In the genomic region with DNA sequence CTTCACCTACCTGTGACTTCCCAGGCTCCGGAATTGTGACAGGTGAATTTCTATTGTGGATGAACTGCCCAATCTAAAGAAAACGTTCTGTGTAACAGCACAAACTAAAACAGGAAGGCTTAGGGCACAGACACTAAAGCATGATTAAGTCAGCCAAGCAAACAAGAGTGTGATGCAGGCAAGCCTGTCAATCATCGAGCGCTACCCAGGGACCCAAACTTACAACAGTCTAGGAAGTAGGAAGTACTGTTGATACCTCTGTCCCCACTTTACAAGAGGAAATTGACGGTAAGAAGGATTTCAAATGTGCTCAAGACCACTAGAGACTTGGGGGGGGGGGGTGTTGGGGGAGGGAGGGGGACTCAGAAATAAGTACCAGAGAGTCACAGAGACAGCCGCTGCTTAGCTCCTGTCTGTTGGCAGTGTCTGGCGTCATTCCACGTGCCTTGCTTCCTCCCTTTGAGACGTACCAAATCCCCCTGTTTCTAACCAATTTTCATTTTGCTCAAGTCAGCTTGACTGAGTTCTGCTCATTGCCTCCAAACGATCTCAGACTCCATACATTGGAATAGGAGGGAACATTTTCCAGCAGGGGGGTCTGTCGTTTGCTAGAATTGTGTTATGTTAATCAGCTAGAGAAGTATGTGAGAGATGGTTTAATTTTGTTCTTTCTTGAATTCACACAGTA, we compare ENCODE assay signal across 18 mouse cellular contexts.
A peak's percentile ranks its signal among the peaks of the same experiment; 100 is the strongest.
DNase-seq lines count a peak whose midpoint lies in the region; ATAC-seq and TF ChIP-seq lines count a peak whose summit lies in the region.
"Had no signal": no experiment of that assay in that cellular context is flagged by ENCODE, and none has a peak within 500 bp of the region (broad histone marks: within the 10 kb centered on the region; RNA-seq: fewer than 3 reads in every experiment).

No protein-coding gene starts in this region.

- H3K27me3 ChIP-seq in embryonic facial prominence, embryonic 14.5 days (replicated peaks; ENCODE audit: control insufficient read depth, insufficient read depth, low read length), result no peaks in the 10 kb centered on the region
- no peaks in the 10 kb centered on the region for H3K27me3 ChIP-seq in embryonic facial prominence, embryonic 10.5 days (replicated peaks; ENCODE audit: low read depth, poor library complexity, severe bottlenecking)
- H3K27me3 ChIP-seq in hindbrain, embryonic 14.5 days (ENCODE audit: control insufficient read depth, insufficient read depth, low read length), result no peaks in the 10 kb centered on the region
- peaks cover 9% of the 10 kb centered on the region; the same call in 1 of the 2 replicates for H3K27me3 ChIP-seq in hindbrain, embryonic 10.5 days (ENCODE audit: insufficient read depth, poor library complexity, severe bottlenecking)
- H3K27me3 ChIP-seq in neural tube, embryonic 15.5 days (replicated peaks), result no peaks in the 10 kb centered on the region
- no peaks in the 10 kb centered on the region for H3K27me3 ChIP-seq in heart, adult 2 months (ENCODE audit: control insufficient read depth, insufficient read depth, low read length)
- H3K27me3 ChIP-seq: CH12.LX; neural tube, embryonic 12.5 days had no signal

- ATAC-seq in embryonic facial prominence, embryonic 14.5 days (ENCODE audit: low read depth), result no peak
- ATAC-seq in hindbrain, embryonic 14.5 days (ENCODE audit: low FRiP score), result peak; percentile 31; the same call in 1 of the 2 replicates
- peak; percentile 40 for ATAC-seq in neural tube, embryonic 15.5 days (ENCODE audit: low FRiP score)
- ATAC-seq: inflammation-experienced regulatory T-cells, adult 6 months had no signal

- TF ChIP-seq CTCF in heart, adult 2 months (IDR thresholded peaks at IDR 0.05), result no peak

- no peak overlapping the region for H3K27ac ChIP-seq in embryonic facial prominence, embryonic 14.5 days (replicated peaks; ENCODE audit: low read depth, low read length)
- no peak overlapping the region for H3K27ac ChIP-seq in embryonic facial prominence, embryonic 10.5 days (replicated peaks)
- H3K27ac ChIP-seq in hindbrain, embryonic 14.5 days, result no peak overlapping the region
- no peak overlapping the region for H3K27ac ChIP-seq in hindbrain, embryonic 10.5 days
- 0 out of 2 replicates have a peak overlapping the region, but pooled peaks have one; percentile 18 for H3K27ac ChIP-seq in neural tube, embryonic 15.5 days (replicated peaks)
- no peak overlapping the region for H3K27ac ChIP-seq in heart, adult 2 months
- H3K27ac ChIP-seq: midbrain, embryonic 10.5 days; neural tube, embryonic 12.5 days had no signal

- no peak overlapping the region for H3K4me2 ChIP-seq in embryonic facial prominence, embryonic 14.5 days (ENCODE audit: low read depth, low read length)
- no peak overlapping the region for H3K4me2 ChIP-seq in hindbrain, embryonic 14.5 days (replicated peaks)
- no peak overlapping the region for H3K4me2 ChIP-seq in neural tube, embryonic 15.5 days
- H3K4me2 ChIP-seq: neural tube, embryonic 12.5 days had no signal

- H3K79me2 ChIP-seq in heart, adult 2 months (replicated peaks; ENCODE audit: control insufficient read depth, insufficient read depth, low read length), result no peaks in the 10 kb centered on the region

- H3K4me3 ChIP-seq in embryonic facial prominence, embryonic 14.5 days (ENCODE audit: low read depth, low read length), result no peak overlapping the region
- no peak overlapping the region for H3K4me3 ChIP-seq in embryonic facial prominence, embryonic 10.5 days
- no peak overlapping the region for H3K4me3 ChIP-seq in hindbrain, embryonic 14.5 days (replicated peaks; ENCODE audit: low read length)
- no peak overlapping the region for H3K4me3 ChIP-seq in hindbrain, embryonic 10.5 days
- H3K4me3 ChIP-seq in neural tube, embryonic 15.5 days (replicated peaks), result no peak overlapping the region
- H3K4me3 ChIP-seq in heart, adult 2 months, result no peak overlapping the region
- H3K4me3 ChIP-seq: midbrain, embryonic 10.5 days; neural tube, embryonic 12.5 days had no signal

- H3K9me3 ChIP-seq in embryonic facial prominence, embryonic 14.5 days (ENCODE audit: control insufficient read depth, low read length), result no peaks in the 10 kb centered on the region
- H3K9me3 ChIP-seq in embryonic facial prominence, embryonic 10.5 days, result no peaks in the 10 kb centered on the region
- no peaks in the 10 kb centered on the region for H3K9me3 ChIP-seq in hindbrain, embryonic 14.5 days (ENCODE audit: control insufficient read depth, low read length)
- no peaks in the 10 kb centered on the region for H3K9me3 ChIP-seq in hindbrain, embryonic 10.5 days
- H3K9me3 ChIP-seq in neural tube, embryonic 15.5 days (replicated peaks), result no peaks in the 10 kb centered on the region
- H3K9me3 ChIP-seq: G1E; midbrain, embryonic 10.5 days; neural tube, embryonic 12.5 days had no signal

- DNase-seq in embryonic facial prominence, embryonic 14.5 days (ENCODE audit: low spot score), result peak; percentile 34
- DNase-seq in embryonic facial prominence, embryonic 10.5 days (ENCODE audit: low spot score), result no peak
- DNase-seq in hindbrain, embryonic 14.5 days (ENCODE audit: low spot score), result no peak
- no peak for DNase-seq in hindbrain, embryonic 10.5 days (ENCODE audit: low spot score)
- no peak for DNase-seq in neural tube, embryonic 10.5 days (ENCODE audit: extremely low spot score, low spot score)
- no peak for DNase-seq in heart, adult 2 months
- DNase-seq: adrenal gland, adult 8-10 months; B cell, adult 2 months; gastrocnemius, postnatal 25 days; kidney, postnatal 4 days; retina, postnatal 1 day; spleen, adult 18-20 months had no signal

- no peak for TF ChIP-seq POLR2A in heart, adult 2 months (IDR thresholded peaks at IDR 0.05; ENCODE audit: insufficient read depth, low read depth, low read length)

- H3K9ac ChIP-seq in embryonic facial prominence, embryonic 14.5 days (ENCODE audit: low read depth, low read length), result no peak overlapping the region
- H3K9ac ChIP-seq in hindbrain, embryonic 14.5 days, result no peak overlapping the region
- no peak overlapping the region for H3K9ac ChIP-seq in neural tube, embryonic 15.5 days (replicated peaks)
- no peak overlapping the region for H3K9ac ChIP-seq in heart, adult 2 months (ENCODE audit: low read depth, low read length)
- H3K9ac ChIP-seq: neural tube, embryonic 12.5 days had no signal

- no peaks in the 10 kb centered on the region for H3K4me1 ChIP-seq in embryonic facial prominence, embryonic 14.5 days (ENCODE audit: control insufficient read depth, insufficient read depth, low read length)
- peaks cover 35% of the 10 kb centered on the region for H3K4me1 ChIP-seq in embryonic facial prominence, embryonic 10.5 days
- peaks cover 6% of the 10 kb centered on the region for H3K4me1 ChIP-seq in hindbrain, embryonic 14.5 days (replicated peaks; ENCODE audit: control insufficient read depth, insufficient read depth, low read length)
- H3K4me1 ChIP-seq in hindbrain, embryonic 10.5 days (replicated peaks), result peaks cover 27% of the 10 kb centered on the region
- peaks cover 15% of the 10 kb centered on the region for H3K4me1 ChIP-seq in neural tube, embryonic 15.5 days
- H3K4me1 ChIP-seq in heart, adult 2 months (ENCODE audit: control insufficient read depth, insufficient read depth, low read length), result no peaks in the 10 kb centered on the region

- TF ChIP-seq EP300 in heart, adult 2 months (IDR thresholded peaks at IDR 0.05; ENCODE audit: insufficient read depth, low read depth, low read length), result no peak

- 43% methylated on average over 11 of the region's 11 CpGs for WGBS in embryonic facial prominence, embryonic 14.5 days
- 65% methylated on average over 11 of the region's 11 CpGs for WGBS in embryonic facial prominence, embryonic 10.5 days
- 68% methylated on average over 11 of the region's 11 CpGs for WGBS in hindbrain, embryonic 14.5 days
- 80% methylated on average over 11 of the region's 11 CpGs for WGBS in hindbrain, embryonic 10.5 days
- WGBS in neural tube, embryonic 15.5 days, result 57% methylated on average over 11 of the region's 11 CpGs
- WGBS in heart, adult 2 months, result 59% methylated on average over 11 of the region's 11 CpGs

- intact Hi-C loops in heart, adult 2 months (cut with DNase I), result no loop called here

- H3K36me3 ChIP-seq in embryonic facial prominence, embryonic 14.5 days (ENCODE audit: control insufficient read depth, insufficient read depth, low read length), result no peaks in the 10 kb centered on the region
- H3K36me3 ChIP-seq in embryonic facial prominence, embryonic 10.5 days (replicated peaks), result no peaks in the 10 kb centered on the region
- H3K36me3 ChIP-seq in hindbrain, embryonic 14.5 days (replicated peaks; ENCODE audit: control insufficient read depth, insufficient read depth), result no peaks in the 10 kb centered on the region
- no peaks in the 10 kb centered on the region for H3K36me3 ChIP-seq in hindbrain, embryonic 10.5 days
- H3K36me3 ChIP-seq in neural tube, embryonic 15.5 days, result no peaks in the 10 kb centered on the region
- H3K36me3 ChIP-seq in heart, adult 2 months (ENCODE audit: control insufficient read depth, insufficient read depth, low read length), result no peaks in the 10 kb centered on the region
- H3K36me3 ChIP-seq: G1E; midbrain, embryonic 10.5 days; neural tube, embryonic 12.5 days had no signal
